Mouse (Mus musculus) urinary bladder, postnatal 14 days (tissue): ENCODE results near the gene Hist1h2ak.
"Not testable (repeated sequence)": the region's sequence is repeated elsewhere in the genome, so short reads cannot be mapped to it uniquely, and the experiment has no call there.

Source experiments
- DNase-seq: peaks from one replicate; pipeline ENCODE4 v3.0.0; 2021; ENCODE audit warnings: low spot score

Hist1h2ak gene

GRCm38 (mm10) chr13:21753524-21754285 lies at the start of gene Hist1h2ak, which contains the start of gene Hist1h2bn:
Gene Hist1h2ak (minus strand): TSS chr13:21753827.
Gene Hist1h2bn (plus strand): TSS chr13:21754123.
- peak; percentile 59 for DNase-seq

- DNase-seq, result not testable (repeated sequence)
These were observed 49.4 kb upstream of the Hist1h2ak start for GRCm38 (mm10) chr13:21803058-21803457.

GRCm38 (mm10) chr13:21797163-21797562 lies 43.5 kb upstream of the Hist1h2ak start:
- not testable (repeated sequence) for DNase-seq

- DNase-seq, result no peak
These were observed 42.0 kb upstream of the Hist1h2ak start for GRCm38 (mm10) chr13:21795584-21795983.

GRCm38 (mm10) chr13:21790601-21791283 lies 37.1 kb upstream of the Hist1h2ak start:
- DNase-seq, result no peak

GRCm38 (mm10) chr13:21789925-21790324 lies 36.3 kb upstream of the Hist1h2ak start:
- DNase-seq, result no peak

GRCm38 (mm10) chr13:21787760-21788593 lies 34.4 kb upstream of the Hist1h2ak start:
- no peak for DNase-seq

GRCm38 (mm10) chr13:21786899-21787629 lies 33.4 kb upstream of the Hist1h2ak start, which contains the start of the genes Hist1h2an and Hist1h2bp:
Gene Hist1h2an (minus strand): TSS chr13:21787218.
Gene Hist1h2bp (plus strand): TSS chr13:21787461.
- DNase-seq, result peak; percentile 86

- no peak for DNase-seq
These were observed 32.7 kb upstream of the Hist1h2ak start for GRCm38 (mm10) chr13:21786189-21786898.

GRCm38 (mm10) chr13:21784311-21784710 lies 30.7 kb upstream of the Hist1h2ak start:
- no peak for DNase-seq

- peak; percentile 7 for DNase-seq
These were observed 30.1 kb upstream of the Hist1h2ak start for GRCm38 (mm10) chr13:21783734-21784161.

GRCm38 (mm10) chr13:21783255-21783617 lies 29.6 kb upstream of the Hist1h2ak start, which contains the start of gene Hist1h3i:
Gene Hist1h3i (minus strand): TSS chr13:21783370.
- peak; percentile 47 for DNase-seq

GRCm38 (mm10) chr13:21782361-21783254 lies 29.0 kb upstream of the Hist1h2ak start:
- not testable (repeated sequence) for DNase-seq

- DNase-seq, result no peak
These were observed 28.0 kb upstream of the Hist1h2ak start for GRCm38 (mm10) chr13:21781639-21782038.

- no peak for DNase-seq
These were observed 27.5 kb upstream of the Hist1h2ak start for GRCm38 (mm10) chr13:21781021-21781555.

- DNase-seq, result peak; percentile 73
These were observed 26.4 kb upstream of the Hist1h2ak start, which contains the start of gene Hist1h1b for GRCm38 (mm10) chr13:21779767-21780731. Gene Hist1h1b (minus strand): TSS chr13:21780625.

GRCm38 (mm10) chr13:21778814-21779766 lies 25.5 kb upstream of the Hist1h2ak start:
- peak; percentile 69 for DNase-seq
